Mouse (Mus musculus) heart, adult 2 months (tissue): ENCODE measurements at regions not wholly inside any gene's neighbourhood (a gene's known extent, or its start where the extent isn't known, plus 50 kb on each side); places are given as distances from the start of the nearest gene placed in this dataset.

ENCODE experiments used
- CTCF ChIP-seq: fragments of 200-600 bp; IDR thresholded peaks from 2 replicates; pipeline ENCODE4 v1.8.1; 2022; ENCODE audit warnings: antibody characterized with exemption, mild to moderate bottlenecking, moderate library complexity
- POLR2A ChIP-seq: fragments of 200-500 bp; IDR thresholded peaks from 2 replicates; pipeline ENCODE4 v1.6.1; 2011; ENCODE audit warnings: mild to moderate bottlenecking, low read depth, low read length, control low read depth; ENCODE audit not compliant: insufficient read depth

- TF ChIP-seq POLR2A (no peak), CTCF (no peak)
These were observed 132.8 kb upstream of the Clec14a start for GRCm38 (mm10) chr12:58401904-58402303.
